Mouse (Mus musculus) heart, postnatal 0 days (tissue): ENCODE results near the gene Flywch2. TPM values are rescaled to one million over a fixed set of nuclear protein-coding genes. Genes with fewer than 3 reads are reported as not detected.
A peak's percentile ranks its signal among the peaks of the same experiment; 100 is the strongest.

ENCODE experiments used
- ATAC-seq: fragments of 200-750 bp; cut with Nextera tagmentation; 2 replicates; pipeline ENCODE4 v1.8.0; 2017; ENCODE audit warnings: low read depth, moderate number of reproducible peaks, moderate library complexity; ENCODE audit not compliant: insufficient read depth
- DNase-seq: peaks from one replicate; pipeline ENCODE4 v3.0.0-alpha.2; 2016; ENCODE audit warnings: low spot score
- H3K27ac ChIP-seq: fragments of 300-500 bp; sonication (generic); 2 replicates; pipeline ENCODE4 v1.5.1; 2014; ENCODE audit warnings: low read depth, mild to moderate bottlenecking
- H3K27me3 ChIP-seq: fragments of 300-500 bp; sonication (generic); 2 replicates; pipeline ENCODE4 v1.6.1; 2014; ENCODE audit warnings: low read length, mixed read lengths; ENCODE audit not compliant: control insufficient read depth, insufficient read depth
- H3K36me3 ChIP-seq: fragments of 300-500 bp; sonication (generic); replicated peaks from 2 replicates; pipeline ENCODE4 v1.6.1; 2014; ENCODE audit warnings: low read length, mixed read lengths; ENCODE audit not compliant: control insufficient read depth, insufficient read depth
- H3K4me1 ChIP-seq: fragments of 300-500 bp; sonication (generic); 2 replicates; pipeline ENCODE4 v1.6.1; 2014; ENCODE audit warnings: antibody characterized with exemption; ENCODE audit not compliant: control insufficient read depth, insufficient read depth
- H3K4me2 ChIP-seq: fragments of 300-500 bp; sonication (generic); 2 replicates; pipeline ENCODE4 v1.6.1; 2014; ENCODE audit warnings: low read depth, mild to moderate bottlenecking, low read length, moderate library complexity
- H3K4me3 ChIP-seq: fragments of 300-500 bp; sonication (generic); 2 replicates; pipeline ENCODE4 v1.5.1; 2014; ENCODE audit warnings: low read depth, low read length
- H3K9ac ChIP-seq: fragments of 300-500 bp; sonication (generic); replicated peaks from 2 replicates; pipeline ENCODE4 v1.6.1; 2014; ENCODE audit warnings: low read depth, low read length, mixed read lengths
- H3K9me3 ChIP-seq: fragments of 300-500 bp; sonication (generic); replicated peaks from 2 replicates; pipeline ENCODE4 v1.6.1; 2016; ENCODE audit warnings: low read length; ENCODE audit not compliant: control insufficient read depth
- CTCF ChIP-seq: IDR thresholded peaks from 2 replicates; pipeline ENCODE4 v1.5.1; 2016; ENCODE audit warnings: antibody characterized with exemption, control low read depth, low read depth
- EP300 ChIP-seq: IDR thresholded peaks from 2 replicates; pipeline ENCODE4 v1.6.1; 2016; ENCODE audit warnings: antibody characterized with exemption, low read depth
- WGBS: fragments of 180-500 bp; shearing (Covaris S2); extraction: QIAGEN DNeasy Blood & Tissue Kit; methylation state at CpG from one replicate; pipeline ENCODE4 v1.1.7; 2014; 5-methylcytosine and 5-hydroxymethylcytosine counted together
- polyA plus RNA-seq: library from polyadenylated mRNA; unstranded; fragments of >200 nt; fragmentation: Nextera tagmentation; extraction: Ambion mirVana; gene quantifications from 2 replicates; pipeline ENCODE4 v1.2.1, GENCODE M21; 2015
- total RNA-seq: library from RNA; depleted of rRNA; stranded (reverse); fragments of >200 nt; gene quantifications from 2 replicates; pipeline ENCODE4 v1.2.3, GENCODE M21; 2014; ENCODE audit warnings: low replicate concordance

Flywch2 gene
- total and polyA plus RNA-seq, 2 experiments from 2014 or later, result 4.9 TPM; not detected in 1

- Histone ChIP-seq H3K36me3 (no peaks in the 10 kb centered on the region), H3K4me1 (peaks cover 27% of the 10 kb centered on the region), H3K9ac (peak within 1 kb of the TSS; percentile 69), H3K4me2 (peak within 1 kb of the TSS; percentile 63), H3K9me3 (no peaks in the 10 kb centered on the region), H3K27ac (peak within 1 kb of the TSS; percentile 86), H3K4me3 (peak within 1 kb of the TSS; percentile 46), H3K27me3 (no peaks in the 10 kb centered on the region)
- ATAC-seq (peak; percentile 70), DNase-seq (peak; percentile 51)
- WGBS, result 3% methylated on average over 29 of the region's 29 CpGs
- TF ChIP-seq EP300 (no peak), CTCF (no peak)
These were observed 4.6 kb upstream of the Flywch2 start, which contains the start of gene Srrm2 for GRCm38 (mm10) chr17:23790269-23791078. Srrm2 (plus strand) TSS chr17:23790532.

- no peak for ATAC-seq
- WGBS, result 20% methylated on average over 8 of the region's 8 CpGs
- no peak for TF ChIP-seq CTCF
- no peak for TF ChIP-seq EP300
- no peaks in the 10 kb centered on the region for H3K27me3 ChIP-seq
- peak overlapping the region; percentile 46 for H3K4me3 ChIP-seq
- H3K9me3 ChIP-seq, result no peaks in the 10 kb centered on the region
- H3K36me3 ChIP-seq, result no peaks in the 10 kb centered on the region
- peak overlapping the region; percentile 69 for H3K9ac ChIP-seq
- DNase-seq, result no peak
- H3K4me1 ChIP-seq, result peaks cover 27% of the 10 kb centered on the region
- peak overlapping the region; percentile 63 for H3K4me2 ChIP-seq
- H3K27ac ChIP-seq, result peak overlapping the region; percentile 86
These were observed 3.9 kb upstream of the Flywch2 start for GRCm38 (mm10) chr17:23789749-23790268.

- no peak for TF ChIP-seq EP300
- TF ChIP-seq CTCF, result no peak
- H3K27ac ChIP-seq, result no peak overlapping the region
- H3K36me3 ChIP-seq, result no peaks in the 10 kb centered on the region
- ATAC-seq (no peak), DNase-seq (no peak)
- H3K4me2 ChIP-seq, result no peak overlapping the region
- no peaks in the 10 kb centered on the region for H3K27me3 ChIP-seq
- H3K9ac ChIP-seq, result no peak overlapping the region
- peaks cover 27% of the 10 kb centered on the region for H3K4me1 ChIP-seq
- H3K9me3 ChIP-seq, result no peaks in the 10 kb centered on the region
- no peak overlapping the region for H3K4me3 ChIP-seq
- WGBS, result 83% methylated on average over 4 of the region's 4 CpGs
These were observed 3.1 kb upstream of the Flywch2 start for GRCm38 (mm10) chr17:23788973-23789372.

DNA sequence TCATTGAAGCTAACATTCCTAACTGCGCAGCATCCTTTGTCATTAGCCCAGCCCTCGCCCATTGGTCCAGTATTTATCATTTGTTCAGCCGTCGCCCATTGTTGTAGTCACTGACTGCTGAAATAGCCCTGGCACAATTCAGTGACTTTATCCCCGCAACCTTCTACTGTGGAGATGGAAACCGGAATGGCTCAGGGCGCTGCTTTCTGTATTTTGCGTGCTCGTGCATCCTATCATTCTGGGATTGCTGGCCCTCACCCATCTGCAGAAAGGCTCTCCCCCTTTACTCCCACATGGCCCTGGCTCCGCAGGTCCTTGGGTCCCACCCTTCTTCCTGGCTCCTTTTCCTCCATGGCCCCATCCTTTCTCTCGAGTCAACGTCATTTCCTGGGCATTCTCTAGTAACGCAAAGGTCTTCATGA is 640 bp upstream of the Flywch2 start:
- WGBS, result 18% methylated on average over 13 of the region's 13 CpGs
- Histone ChIP-seq H3K4me2 (peak overlapping the region; percentile 77), H3K9me3 (no peaks in the 10 kb centered on the region), H3K27me3 (no peaks in the 10 kb centered on the region), H3K36me3 (no peaks in the 10 kb centered on the region), H3K4me3 (peak overlapping the region; percentile 47), H3K4me1 (peaks cover 27% of the 10 kb centered on the region), H3K9ac (0 out of 2 replicates have a peak overlapping the region, but pooled peaks have one; percentile 32), H3K27ac (no peak overlapping the region)
- ATAC-seq, result no peak
- no peak for TF ChIP-seq CTCF
- TF ChIP-seq EP300, result no peak
- no peak for DNase-seq

DNA sequence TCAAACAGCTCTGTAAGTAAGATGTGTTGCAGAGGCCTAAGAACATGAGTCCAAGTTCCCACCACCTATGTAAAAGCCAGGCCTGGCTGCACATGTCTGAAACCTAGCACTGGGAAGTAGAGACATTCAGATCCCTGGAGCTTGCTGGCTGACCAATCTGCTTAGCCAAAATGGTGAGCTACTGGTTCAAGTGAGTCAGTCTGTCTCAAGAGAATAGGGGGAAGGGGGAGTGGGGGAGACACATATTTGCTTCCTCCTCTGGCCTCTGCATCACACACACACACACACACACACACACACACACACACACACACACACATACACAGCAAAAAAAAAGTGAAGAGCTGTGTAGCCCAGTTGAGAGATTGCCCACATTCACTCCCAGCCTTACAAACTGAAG is 2.5 kb downstream of the Flywch2 start:
- Histone ChIP-seq H3K4me1 (peaks cover 12% of the 10 kb centered on the region; the same call in 1 of the 2 replicates), H3K36me3 (no peaks in the 10 kb centered on the region), H3K4me2 (no peak overlapping the region), H3K27me3 (no peaks in the 10 kb centered on the region), H3K27ac (no peak overlapping the region), H3K9ac (no peak overlapping the region), H3K4me3 (no peak overlapping the region), H3K9me3 (no peaks in the 10 kb centered on the region)
- no peak for TF ChIP-seq CTCF
- TF ChIP-seq EP300, result no peak
- ATAC-seq (no peak), DNase-seq (no peak)
